Mouse (Mus musculus) stomach, postnatal 0 days (tissue): Measurements from ENCODE around the gene Clip4.

ENCODE experiments used
- CTCF ChIP-seq: IDR thresholded peaks from 2 replicates; pipeline ENCODE4 v1.5.1; 2016; ENCODE audit warnings: antibody characterized with exemption, low read depth, mild to moderate bottlenecking, moderate library complexity
- EP300 ChIP-seq: optimal IDR thresholded peaks from 2 replicates; pipeline ENCODE3; 2016; ENCODE audit warnings: antibody characterized with exemption

DNA sequence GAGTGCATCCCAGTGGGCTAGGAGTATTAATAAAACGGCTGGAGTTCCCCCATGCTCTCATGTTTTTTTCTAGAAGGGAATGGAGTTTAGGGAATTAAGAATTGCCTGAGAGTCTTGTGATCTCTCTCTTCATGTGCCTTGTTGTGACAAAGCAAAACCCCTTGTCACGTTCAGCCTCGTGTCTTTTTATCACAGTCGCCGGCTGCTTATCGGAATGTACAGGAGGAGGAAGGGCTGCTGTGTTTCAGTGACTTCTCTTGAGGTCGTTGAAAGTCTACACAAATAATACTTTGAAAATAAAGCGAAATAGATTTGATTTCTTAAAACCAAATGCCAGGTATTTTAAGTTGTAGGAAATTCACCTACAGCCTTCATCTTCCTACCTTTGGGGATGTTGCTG, 95.8 kb downstream of the Clip4 start:
- TF ChIP-seq CTCF (no peak), EP300 (no peak)
